9 mouse cellular contexts compared by ENCODE assay signal in the genomic region with DNA sequence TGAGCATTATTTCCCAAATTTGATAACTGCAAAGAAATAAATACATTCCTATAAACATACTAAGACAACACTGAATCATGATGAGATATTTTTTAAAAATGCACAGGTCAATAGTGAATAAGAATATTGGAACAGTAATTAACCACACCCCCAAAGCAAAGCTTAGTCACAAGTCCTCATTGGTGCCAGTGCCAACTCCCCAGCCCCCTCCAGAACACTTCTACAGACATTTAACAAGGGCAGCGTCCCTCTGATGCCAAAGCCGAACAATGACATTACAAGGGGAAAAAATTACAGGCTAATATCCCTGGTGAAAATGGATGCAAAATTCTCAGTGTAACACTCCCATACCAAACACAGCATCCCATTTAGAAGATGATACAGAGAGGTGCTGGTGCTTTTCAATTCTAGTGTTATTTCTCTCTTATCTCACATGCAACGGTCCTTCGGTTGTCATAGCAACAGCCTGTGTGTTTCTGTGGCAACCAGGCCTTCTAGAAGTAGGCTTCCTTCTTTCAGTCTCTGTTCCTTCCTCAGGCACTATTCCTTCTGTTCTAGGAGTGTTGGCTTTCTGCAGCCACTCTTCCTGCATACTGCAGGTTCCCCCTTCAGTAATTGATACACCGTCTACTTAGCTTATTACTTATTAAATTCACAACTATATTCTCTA. TPM values are rescaled to one million over a fixed set of nuclear protein-coding genes. Genes with fewer than 3 reads are reported as not detected.
DNase-seq lines count a peak whose midpoint lies in the region; ATAC-seq and TF ChIP-seq lines count a peak whose summit lies in the region.
"Had no signal": no experiment of that assay in that cellular context is flagged by ENCODE, and none has a peak within 500 bp of the region (broad histone marks: within the 10 kb centered on the region; RNA-seq: fewer than 3 reads in every experiment).

No protein-coding gene starts in this region.

- H3K27me3 ChIP-seq in MEL (ENCODE audit: control insufficient read depth in 1 of 2, insufficient read depth in 2 of 2, low read length in 2 of 2), result peaks cover 6 to 11% of the 10 kb centered on the region in 2 experiments
- H3K27me3 ChIP-seq in embryonic facial prominence, embryonic 10.5 days (replicated peaks; ENCODE audit: low read depth, poor library complexity, severe bottlenecking), result no peaks in the 10 kb centered on the region
- no peaks in the 10 kb centered on the region for H3K27me3 ChIP-seq in hindbrain, postnatal 0 days (ENCODE audit: insufficient read depth, low read length)
- H3K27me3 ChIP-seq in midbrain, embryonic 15.5 days (replicated peaks), result no peaks in the 10 kb centered on the region
- H3K27me3 ChIP-seq: limb, embryonic 15.5 days had no signal

- peak; percentile 91 for ATAC-seq in hindbrain, postnatal 0 days
- peak; percentile 95 for ATAC-seq in midbrain, embryonic 15.5 days (replicated peaks)

- TF ChIP-seq POLR2A in MEL (IDR thresholded peaks at IDR 0.05; ENCODE audit: control insufficient read depth in 1 of 2, insufficient read depth in 1 of 2, low read depth in 1 of 2, low read length in 2 of 2, poor library complexity in 1 of 2), result no peak

- peak overlapping the region; percentile 30; the same call in 1 of the 2 replicates for H3K4me2 ChIP-seq in hindbrain, postnatal 0 days (ENCODE audit: low read depth, low read length)
- H3K4me2 ChIP-seq in midbrain, embryonic 15.5 days, result peak overlapping the region; percentile 42
- H3K4me2 ChIP-seq: limb, embryonic 15.5 days had no signal

- peak; percentile 67 for DNase-seq in MEL (ENCODE audit: low read depth, low spot score)
- peak; percentile 22 for DNase-seq in embryonic facial prominence, embryonic 10.5 days (ENCODE audit: low spot score)
- peak; percentile 93 for DNase-seq in hindbrain, postnatal 0 days (ENCODE audit: low spot score)
- DNase-seq in urinary bladder, adult 18-20 months (ENCODE audit: low spot score in 2 of 2), result no peak
- DNase-seq in adrenal gland, postnatal 14 days, result no peak
- no peak for DNase-seq in thymus, postnatal 14 days
- no peak for DNase-seq in cerebellum, adult 11 months

- no peak for TF ChIP-seq CTCF in MEL (IDR thresholded peaks at IDR 0.05 in 2 of 3, conservative IDR thresholded peaks at IDR 0.05 in 1 of 3; ENCODE audit: control insufficient read depth in 1 of 3, insufficient read depth in 1 of 3, low read depth in 2 of 3, low read length in 3 of 3, poor library complexity in 1 of 3, severe bottlenecking in 1 of 3)
- TF ChIP-seq CTCF in hindbrain, postnatal 0 days (IDR thresholded peaks at IDR 0.05; ENCODE audit: low read depth), result no peak

- H3K27ac ChIP-seq in MEL (ENCODE audit: control insufficient read depth, low read depth, low read length), result no peak overlapping the region
- no peak overlapping the region for H3K27ac ChIP-seq in embryonic facial prominence, embryonic 10.5 days (replicated peaks)
- H3K27ac ChIP-seq in hindbrain, postnatal 0 days, result peak overlapping the region; percentile 74
- peak overlapping the region; percentile 92 for H3K27ac ChIP-seq in midbrain, embryonic 15.5 days
- H3K27ac ChIP-seq: limb, embryonic 15.5 days had no signal

- H3K4me1 ChIP-seq in MEL (ENCODE audit: control insufficient read depth in 1 of 2, insufficient read depth in 2 of 2, low read length in 2 of 2), result peaks cover 0 to 2% of the 10 kb centered on the region in 2 experiments; a peak in 1 of 4 replicates
- H3K4me1 ChIP-seq in embryonic facial prominence, embryonic 10.5 days, result no peaks in the 10 kb centered on the region
- no peaks in the 10 kb centered on the region for H3K4me1 ChIP-seq in hindbrain, postnatal 0 days (ENCODE audit: insufficient read depth, low read length)
- H3K4me1 ChIP-seq in midbrain, embryonic 15.5 days, result peaks cover 19% of the 10 kb centered on the region
- H3K4me1 ChIP-seq: limb, embryonic 15.5 days had no signal

- H3K9ac ChIP-seq in MEL (ENCODE audit: control insufficient read depth, low read depth, low read length, poor library complexity, severe bottlenecking), result no peak overlapping the region
- H3K9ac ChIP-seq in hindbrain, postnatal 0 days (replicated peaks; ENCODE audit: low read length), result no peak overlapping the region
- H3K9ac ChIP-seq in midbrain, embryonic 15.5 days, result no peak overlapping the region
- H3K9ac ChIP-seq: limb, embryonic 15.5 days had no signal

- H3K79me2 ChIP-seq in MEL (ENCODE audit: control insufficient read depth, insufficient read depth, low read length, poor library complexity), result no peaks in the 10 kb centered on the region

- H3K9me3 ChIP-seq in MEL (replicated peaks; ENCODE audit: insufficient read depth, low read length), result no peaks in the 10 kb centered on the region
- no peaks in the 10 kb centered on the region for H3K9me3 ChIP-seq in embryonic facial prominence, embryonic 10.5 days
- H3K9me3 ChIP-seq in hindbrain, postnatal 0 days (ENCODE audit: low read length), result no peaks in the 10 kb centered on the region
- no peaks in the 10 kb centered on the region for H3K9me3 ChIP-seq in midbrain, embryonic 15.5 days

- TF ChIP-seq RAD21 in MEL (IDR thresholded peaks at IDR 0.05; ENCODE audit: low read depth, low read length), result no peak

- WGBS in embryonic facial prominence, embryonic 10.5 days, result 72% methylated on average over 5 of the region's 5 CpGs
- 21% methylated on average over 5 of the region's 5 CpGs for WGBS in hindbrain, postnatal 0 days
- 19% methylated on average over 5 of the region's 5 CpGs for WGBS in midbrain, embryonic 15.5 days

- TF ChIP-seq EP300 in MEL (IDR thresholded peaks at IDR 0.05; ENCODE audit: low read depth in 1 of 2, low read length in 2 of 2), result no peak

- H3K4me3 ChIP-seq in MEL (ENCODE audit: control insufficient read depth in 1 of 2, insufficient read depth in 1 of 2, low read depth in 2 of 2, low read length in 2 of 2), result no peak overlapping the region
- no peak overlapping the region for H3K4me3 ChIP-seq in embryonic facial prominence, embryonic 10.5 days
- H3K4me3 ChIP-seq in hindbrain, postnatal 0 days (ENCODE audit: low read length), result no peak overlapping the region
- H3K4me3 ChIP-seq in midbrain, embryonic 15.5 days, result 0 out of 2 replicates have a peak overlapping the region, but pooled peaks have one; percentile 13
- H3K4me3 ChIP-seq: limb, embryonic 15.5 days had no signal

- H3K36me3 ChIP-seq in MEL (ENCODE audit: control insufficient read depth in 1 of 2, insufficient read depth in 2 of 2, low read length in 2 of 2), result no peaks in the 10 kb centered on the region
- H3K36me3 ChIP-seq in embryonic facial prominence, embryonic 10.5 days (replicated peaks), result no peaks in the 10 kb centered on the region
- no peaks in the 10 kb centered on the region for H3K36me3 ChIP-seq in hindbrain, postnatal 0 days (ENCODE audit: insufficient read depth, low read length)
- H3K36me3 ChIP-seq in midbrain, embryonic 15.5 days (replicated peaks), result no peaks in the 10 kb centered on the region
- H3K36me3 ChIP-seq: limb, embryonic 15.5 days had no signal

TF ChIP-seq in MEL, 35 proteins besides CTCF, POLR2A, EP300 and RAD21:
- TF ChIP-seq USF2 (IDR thresholded peaks at IDR 0.05; ENCODE audit: borderline replicate concordance in 1 of 2, insufficient read depth in 1 of 2, low read depth in 1 of 2, low read length in 2 of 2) (no peak), GATA1 (IDR thresholded peaks at IDR 0.05; ENCODE audit: low read depth, low read length) (peak; percentile 58; the same call in 1 of the 2 replicates), TCF12 (IDR thresholded peaks at IDR 0.05; ENCODE audit: low read depth, low read length) (no peak), TAL1 (IDR thresholded peaks at IDR 0.05; ENCODE audit: low read length) (no peak)
TF ChIP-seq in MEL: peak in this region for 1.

RNA-seq across cellular contexts. Expression of a gene that starts 7.9 kb away (rescaled TPM):
- 3.0 and 3.3 TPM in 2 replicates for total RNA-seq in MEL (2012; rRNA removed)
- polyA plus RNA-seq in MEL (2012; ENCODE audit: insufficient read depth in 1 of 2, insufficient read length in 2 of 2, low read depth in 1 of 2, low replicate concordance in 2 of 2, missing spikeins in 1 of 2), result 1 to 10 TPM in 1 of 2 experiments, not detected in 1; 3.6 TPM
- polyA plus RNA-seq in embryonic facial prominence, embryonic 10.5 days (2016; fragmentation: Nextera tagmentation; extraction: Ambion mirVana), result 13.2 and 13.6 TPM in 2 replicates
- 210 and 218 TPM in 2 replicates for total RNA-seq in hindbrain, postnatal 0 days (2014; rRNA removed)
- 138 and 143 TPM in 2 replicates for polyA plus RNA-seq in hindbrain, postnatal 0 days (2015; fragmentation: Nextera tagmentation; extraction: Ambion mirVana)
- 107 and 117 TPM in 2 replicates for polyA plus RNA-seq in midbrain, embryonic 15.5 days (2015; fragmentation: Nextera tagmentation; extraction: Ambion mirVana)
- 32.6 and 32.9 TPM in 2 replicates for total RNA-seq in adrenal gland, postnatal 14 days (2021)

Comparison
In these comparisons a context has a peak if more than half of its experiments do, and no peak if none do; other contexts are left out.
1. DNase-seq: peak in MEL (single experiment), embryonic facial prominence, embryonic 10.5 days (single experiment) and hindbrain, postnatal 0 days (single experiment); none in urinary bladder, adult 18-20 months (0 of 2), adrenal gland, postnatal 14 days (single experiment), thymus, postnatal 14 days (single experiment) and cerebellum, adult 11 months (single experiment).
2. H3K27ac ChIP-seq: peak in hindbrain, postnatal 0 days (single experiment) and midbrain, embryonic 15.5 days (single experiment); none in MEL (single experiment) and embryonic facial prominence, embryonic 10.5 days (single experiment).